Mouse (Mus musculus): ENCODE measurements at regions not wholly inside any gene's neighbourhood (a gene's known extent, or its start where the extent isn't known, plus 50 kb on each side); places are given as distances from the start of the nearest gene placed in this dataset.

DNA sequence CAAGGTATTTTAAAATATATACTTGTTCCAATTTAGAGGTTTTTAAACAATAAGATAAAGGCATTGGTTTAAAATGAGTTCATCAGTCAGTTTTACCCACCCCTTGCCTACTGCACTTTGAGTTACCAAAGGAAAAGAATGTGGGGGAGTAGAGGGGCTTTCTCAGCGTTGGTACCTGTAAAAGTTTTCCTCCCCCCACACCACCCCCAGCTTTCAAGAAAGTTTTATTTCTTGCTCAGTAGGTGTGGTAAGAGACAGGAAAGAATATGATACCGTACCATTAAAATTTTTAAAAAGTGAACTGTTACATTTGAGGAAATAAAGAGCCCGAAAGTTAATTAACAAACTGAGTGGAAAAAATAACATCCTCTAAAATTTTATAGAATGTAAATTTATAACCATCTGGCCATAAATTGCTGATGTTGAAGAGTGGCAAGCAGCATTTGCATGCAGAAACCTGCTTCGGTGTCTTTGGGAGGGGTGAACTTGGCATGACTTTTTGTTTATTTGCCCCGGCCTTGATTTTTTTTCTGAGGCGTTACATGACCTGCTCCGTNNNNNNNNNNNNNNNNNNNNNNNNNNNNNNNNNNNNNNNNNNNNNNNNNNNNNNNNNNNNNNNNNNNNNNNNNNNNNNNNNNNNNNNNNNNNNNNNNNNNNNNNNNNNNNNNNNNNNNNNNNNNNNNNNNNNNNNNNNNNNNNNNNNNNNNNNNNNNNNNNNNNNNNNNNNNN lies 346.1 kb downstream of the Tfec start:
- Histone ChIP-seq H3K4me1 (0 out of 2 replicates have a peak, but pooled peaks cover 5% of the 10 kb centered on the region), H3K4me3 (replicated peaks) (no peak overlapping the region), H3K9me3 (replicated peaks) (no peaks in the 10 kb centered on the region), H3K4me2 (replicated peaks) (no peak overlapping the region), H3K9ac (no peak overlapping the region), H3K27ac (replicated peaks) (no peak overlapping the region), H3K36me3 (no peaks in the 10 kb centered on the region), H3K27me3 (no peaks in the 10 kb centered on the region)
- no peak for ATAC-seq (ENCODE audit: insufficient number of reproducible peaks, low FRiP score, low TSS enrichment, low read depth)
- WGBS: 38% methylated on average over 7 of the region's 7 CpGs

DNA sequence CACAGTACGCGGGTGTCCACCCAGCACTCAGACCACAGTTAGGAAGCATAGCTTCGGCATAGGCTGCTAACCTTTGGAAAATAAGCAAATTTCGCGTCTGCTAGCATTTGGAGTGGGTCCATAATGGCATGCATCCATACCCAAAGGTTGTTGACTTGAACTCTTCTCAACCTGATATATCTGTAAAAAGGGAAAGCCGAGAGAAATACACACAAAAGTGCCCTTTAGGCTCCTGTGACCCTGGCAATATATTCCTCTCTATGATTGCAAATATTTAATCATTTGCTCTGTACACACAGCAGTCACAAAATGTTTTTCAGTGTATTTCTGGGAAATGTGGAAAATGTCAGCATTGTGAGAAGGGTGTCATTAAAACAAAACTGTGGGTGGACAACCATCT lies 347.1 kb downstream of the Tfec start:
- 82% methylated on average over 6 of the region's 6 CpGs for WGBS
- no peaks in the 10 kb centered on the region for H3K9me3 ChIP-seq (replicated peaks)
- no peak overlapping the region for H3K9ac ChIP-seq
- no peaks in the 10 kb centered on the region for H3K36me3 ChIP-seq
- no peak for ATAC-seq (ENCODE audit: insufficient number of reproducible peaks, low FRiP score, low TSS enrichment, low read depth)
- no peak overlapping the region for H3K4me2 ChIP-seq (replicated peaks)
- H3K27ac ChIP-seq (replicated peaks): no peak overlapping the region
- no peaks in the 10 kb centered on the region for H3K27me3 ChIP-seq
- 0 out of 2 replicates have a peak, but pooled peaks cover 5% of the 10 kb centered on the region for H3K4me1 ChIP-seq
- no peak overlapping the region for H3K4me3 ChIP-seq (replicated peaks)

DNA sequence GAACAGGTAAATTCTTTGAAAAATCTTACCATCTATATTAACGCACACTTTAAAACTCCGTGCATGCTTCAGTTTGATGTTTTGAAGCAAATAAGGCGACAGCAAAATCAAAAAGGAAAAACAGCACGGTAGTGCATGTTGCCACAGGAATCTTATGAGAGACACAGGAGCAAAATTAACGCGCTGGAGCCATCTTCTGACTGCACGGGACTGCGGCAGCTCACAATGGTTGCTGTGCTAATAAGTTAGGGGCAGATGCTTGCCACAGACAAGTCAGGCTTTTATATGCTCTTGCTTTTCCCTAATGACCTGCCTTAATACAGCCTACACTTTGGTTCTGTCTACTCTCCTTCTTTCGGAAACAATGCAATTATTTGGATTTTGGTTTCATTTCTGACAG lies 347.8 kb downstream of the Tfec start:
- Histone ChIP-seq H3K9me3 (replicated peaks) (no peaks in the 10 kb centered on the region), H3K9ac (no peak overlapping the region), H3K36me3 (no peaks in the 10 kb centered on the region), H3K4me2 (replicated peaks) (no peak overlapping the region), H3K27ac (replicated peaks) (no peak overlapping the region), H3K4me3 (replicated peaks) (no peak overlapping the region), H3K4me1 (0 out of 2 replicates have a peak, but pooled peaks cover 5% of the 10 kb centered on the region), H3K27me3 (no peaks in the 10 kb centered on the region)
- ATAC-seq (ENCODE audit: insufficient number of reproducible peaks, low FRiP score, low TSS enrichment, low read depth): no peak
- WGBS: 59% methylated on average over 9 of the region's 9 CpGs

DNA sequence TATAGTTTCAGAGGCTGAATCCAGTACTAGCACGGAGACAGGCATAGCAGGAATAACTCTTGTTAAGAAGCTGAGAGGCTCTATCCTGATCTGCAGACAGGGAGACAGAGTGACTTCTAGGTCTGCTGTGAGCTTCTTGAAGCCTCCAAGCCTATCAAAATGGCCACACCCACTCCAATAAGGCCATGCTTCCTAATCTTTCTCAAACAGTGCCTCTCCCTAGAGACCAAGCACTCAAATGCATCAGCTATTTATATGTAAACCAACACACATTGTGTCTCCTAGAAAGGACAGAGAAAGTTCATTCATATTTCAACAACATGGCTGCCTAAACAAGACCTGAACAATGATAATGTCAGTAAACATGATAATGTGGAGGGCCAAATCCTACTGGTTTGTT lies 384.2 kb downstream of the Tfec start:
- Histone ChIP-seq H3K4me3 (replicated peaks) (no peak overlapping the region), H3K27me3 (no peaks in the 10 kb centered on the region), H3K9ac (no peak overlapping the region), H3K9me3 (replicated peaks) (no peaks in the 10 kb centered on the region), H3K27ac (replicated peaks) (no peak overlapping the region), H3K4me2 (replicated peaks) (no peak overlapping the region), H3K36me3 (no peaks in the 10 kb centered on the region), H3K4me1 (no peaks in the 10 kb centered on the region)
- 50% methylated on average over 1 of the region's 1 CpGs for WGBS
- ATAC-seq (ENCODE audit: insufficient number of reproducible peaks, low FRiP score, low TSS enrichment, low read depth): no peak

DNA sequence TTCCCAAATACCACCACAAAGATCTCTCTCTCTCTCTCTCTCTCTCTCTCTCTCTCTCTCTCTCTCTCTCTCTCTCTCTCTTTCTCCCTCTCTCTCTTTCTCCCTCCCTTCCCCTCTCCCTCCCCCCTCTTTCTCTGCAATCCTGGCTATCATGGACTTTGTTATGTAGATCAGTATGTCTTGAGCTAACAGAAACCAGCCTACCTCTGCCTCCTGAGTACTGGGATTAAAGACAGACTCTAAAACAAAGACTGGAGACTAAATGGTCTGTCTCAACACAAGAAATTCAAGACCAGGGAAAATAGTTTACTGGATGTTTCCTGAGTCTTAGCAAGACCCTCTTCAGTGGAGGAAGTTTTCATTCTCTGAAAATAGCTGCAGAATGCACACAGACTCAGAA lies 384.7 kb downstream of the Tfec start:
- no peak overlapping the region for H3K4me2 ChIP-seq (replicated peaks)
- no peak overlapping the region for H3K27ac ChIP-seq (replicated peaks)
- no peak for ATAC-seq (ENCODE audit: insufficient number of reproducible peaks, low FRiP score, low TSS enrichment, low read depth)
- no peak overlapping the region for H3K4me3 ChIP-seq (replicated peaks)
- H3K4me1 ChIP-seq: no peaks in the 10 kb centered on the region
- H3K27me3 ChIP-seq: no peaks in the 10 kb centered on the region
- no peak overlapping the region for H3K9ac ChIP-seq
- no peaks in the 10 kb centered on the region for H3K9me3 ChIP-seq (replicated peaks)
- H3K36me3 ChIP-seq: no peaks in the 10 kb centered on the region

DNA sequence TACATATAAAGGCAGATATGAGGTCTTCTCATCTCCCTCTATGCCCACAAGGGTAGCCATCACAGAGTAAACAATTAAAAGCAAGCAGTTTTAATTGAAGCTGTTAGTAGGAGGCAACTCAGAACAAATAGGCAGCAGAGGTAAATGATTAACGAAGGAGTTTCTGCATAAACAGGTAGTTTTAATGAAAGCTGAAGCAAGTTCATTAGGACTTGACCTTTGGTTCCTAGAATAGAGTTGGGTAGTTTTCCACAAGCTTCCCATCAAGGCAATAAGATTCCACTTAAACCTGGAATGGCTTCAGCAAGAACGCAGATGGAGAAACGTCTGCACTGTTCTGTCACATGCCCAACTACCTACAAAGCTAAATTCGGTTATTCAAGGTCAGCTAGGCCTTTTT lies 394.4 kb downstream of the Tfec start:
- Histone ChIP-seq H3K9ac (no peak overlapping the region), H3K27ac (replicated peaks) (no peak overlapping the region), H3K4me1 (no peaks in the 10 kb centered on the region), H3K4me3 (replicated peaks) (no peak overlapping the region), H3K4me2 (replicated peaks) (no peak overlapping the region), H3K27me3 (no peaks in the 10 kb centered on the region), H3K9me3 (replicated peaks) (no peaks in the 10 kb centered on the region), H3K36me3 (no peaks in the 10 kb centered on the region)
- 81% methylated on average over 4 of the region's 4 CpGs for WGBS
- ATAC-seq (ENCODE audit: insufficient number of reproducible peaks, low FRiP score, low TSS enrichment, low read depth): no peak

DNA sequence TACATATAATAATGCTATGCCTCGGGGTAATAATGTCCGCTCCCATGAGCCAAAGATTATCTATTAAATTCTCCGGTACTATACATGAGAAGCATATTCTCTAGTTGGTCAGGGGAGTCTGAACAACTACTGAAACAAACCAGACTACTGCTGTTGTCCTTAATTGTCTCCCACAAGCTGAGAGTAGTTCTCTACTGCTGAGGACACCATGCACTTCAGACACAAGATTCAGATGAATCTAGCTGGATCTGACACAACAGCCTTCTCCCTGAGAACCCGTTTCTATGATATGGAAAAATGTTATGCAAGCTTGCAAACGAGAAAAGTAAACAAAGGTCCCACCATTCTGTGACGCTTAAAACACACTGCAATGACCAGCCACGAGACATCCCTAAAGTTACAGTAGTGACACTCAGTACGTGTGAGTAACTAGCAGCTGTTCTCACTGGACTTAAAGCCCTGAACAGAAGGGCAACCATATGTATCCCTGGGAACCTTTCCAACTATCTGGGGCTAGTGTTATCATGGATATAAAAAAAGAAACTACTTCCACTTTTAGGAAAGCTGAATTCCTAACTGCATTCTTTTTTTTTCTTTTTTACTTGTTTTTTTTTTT lies 411.1 kb downstream of the Tfec start:
- Histone ChIP-seq H3K27me3 (no peaks in the 10 kb centered on the region), H3K9me3 (replicated peaks) (no peaks in the 10 kb centered on the region), H3K9ac (no peak overlapping the region), H3K4me2 (replicated peaks) (no peak overlapping the region), H3K4me3 (replicated peaks) (no peak overlapping the region), H3K27ac (replicated peaks) (no peak overlapping the region), H3K36me3 (no peaks in the 10 kb centered on the region), H3K4me1 (no peaks in the 10 kb centered on the region)
- 80% methylated on average over 8 of the region's 8 CpGs for WGBS
- no peak for ATAC-seq (ENCODE audit: insufficient number of reproducible peaks, low FRiP score, low TSS enrichment, low read depth)

DNA sequence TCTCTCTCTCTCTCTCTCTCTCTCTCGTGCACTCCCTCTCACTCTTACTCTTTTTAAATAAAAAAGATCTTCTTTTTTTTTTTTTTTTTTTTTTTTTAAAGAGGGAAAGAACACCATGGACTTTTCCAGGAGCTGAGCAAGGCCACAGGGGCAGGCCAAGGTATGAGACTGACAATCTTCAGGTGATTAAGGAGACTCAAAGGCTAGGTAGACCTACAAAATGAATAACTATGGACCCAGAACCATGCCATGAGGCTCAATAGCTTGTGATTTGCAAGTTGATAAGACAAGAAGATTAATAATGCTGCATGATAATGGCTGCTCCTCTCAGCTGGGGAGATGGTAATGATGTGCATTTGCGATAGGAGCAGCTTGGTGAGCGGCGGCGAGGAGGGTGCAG lies 414.9 kb downstream of the Tfec start:
- no peak for ATAC-seq (ENCODE audit: insufficient number of reproducible peaks, low FRiP score, low TSS enrichment, low read depth)

DNA sequence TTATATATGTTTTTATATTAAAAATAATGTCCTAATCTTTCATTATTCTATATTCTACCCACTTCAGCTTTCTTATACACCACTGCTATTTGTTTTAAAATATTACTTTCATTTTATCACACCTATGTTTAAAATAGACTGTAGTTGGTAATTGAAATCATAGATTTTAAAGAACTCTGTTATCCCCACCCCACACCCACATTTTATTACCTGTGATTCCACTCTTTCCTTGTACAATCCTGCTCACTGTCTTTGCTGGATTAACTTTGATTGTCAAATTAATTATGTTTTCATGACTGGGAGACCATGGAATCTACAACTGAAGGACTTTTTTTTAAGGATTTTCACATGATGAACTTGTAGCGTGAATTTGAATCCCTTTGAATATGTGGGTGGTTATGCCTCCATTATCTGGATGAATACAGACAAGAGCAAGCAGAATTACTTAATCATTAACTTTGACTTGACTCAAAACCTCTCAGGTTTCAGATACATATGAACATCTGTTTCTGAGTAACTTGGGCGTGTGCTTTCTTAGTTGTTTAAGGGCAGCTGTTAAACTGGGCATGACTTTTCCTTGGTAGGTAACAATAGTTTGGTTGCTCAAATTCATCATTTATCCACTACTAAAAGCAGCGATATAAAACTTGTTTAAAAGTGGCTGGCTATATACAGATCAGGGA lies 429.4 kb downstream of the Tfec start:
- Histone ChIP-seq H3K27me3 (no peaks in the 10 kb centered on the region), H3K4me3 (replicated peaks) (no peak overlapping the region), H3K9ac (no peak overlapping the region), H3K4me1 (no peaks in the 10 kb centered on the region), H3K27ac (replicated peaks) (no peak overlapping the region), H3K4me2 (replicated peaks) (no peak overlapping the region), H3K36me3 (no peaks in the 10 kb centered on the region), H3K9me3 (replicated peaks) (no peaks in the 10 kb centered on the region)
- WGBS: 50% methylated on average over 3 of the region's 3 CpGs
- no peak for ATAC-seq (ENCODE audit: insufficient number of reproducible peaks, low FRiP score, low TSS enrichment, low read depth)

More for the DNA sequence above, 414.9 kb downstream of the Tfec start:
- H3K36me3 ChIP-seq: no peaks in the 10 kb centered on the region
- no peak overlapping the region for H3K4me2 ChIP-seq (replicated peaks)
- no peaks in the 10 kb centered on the region for H3K27me3 ChIP-seq
- no peak overlapping the region for H3K27ac ChIP-seq (replicated peaks)
- H3K9ac ChIP-seq: no peak overlapping the region
- no peaks in the 10 kb centered on the region for H3K9me3 ChIP-seq (replicated peaks)
- no peaks in the 10 kb centered on the region for H3K4me1 ChIP-seq
- H3K4me3 ChIP-seq (replicated peaks): no peak overlapping the region
- WGBS: 75% methylated on average over 5 of the region's 5 CpGs

DNA sequence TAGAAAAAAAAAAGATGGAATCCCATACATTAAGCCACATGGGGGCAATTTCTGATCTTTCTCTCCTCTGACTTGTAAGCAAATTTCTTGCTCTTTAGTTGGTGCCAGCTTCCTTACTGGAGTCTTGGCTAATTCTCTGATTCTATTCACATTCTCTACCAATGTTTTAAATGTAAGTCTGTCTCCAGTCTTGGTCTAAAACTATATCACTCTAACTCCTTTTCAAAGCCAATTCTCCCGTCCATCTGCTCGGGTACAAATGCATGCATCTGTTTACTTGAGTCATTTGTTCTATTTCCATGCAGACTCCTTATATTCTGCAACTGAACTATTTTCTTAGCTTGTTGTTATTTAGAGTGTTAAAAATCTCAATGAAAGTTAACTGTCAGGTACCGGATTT lies 440.0 kb downstream of the Tfec start:
- 57% methylated on average over 3 of the region's 3 CpGs for whole genome bisulfite sequencing
- ATAC-seq (ENCODE audit: insufficient number of reproducible peaks, low FRiP score, low TSS enrichment, low read depth): no peak
- Histone ChIP-seq H3K27ac (replicated peaks) (no peak overlapping the region), H3K4me2 (replicated peaks) (no peak overlapping the region), H3K27me3 (no peaks in the 10 kb centered on the region), H3K4me1 (no peaks in the 10 kb centered on the region), H3K9ac (no peak overlapping the region), H3K9me3 (replicated peaks) (no peaks in the 10 kb centered on the region), H3K36me3 (no peaks in the 10 kb centered on the region), H3K4me3 (replicated peaks) (no peak overlapping the region)
